8 mouse cellular contexts compared by ENCODE assay signal in genomic region chr5:123138953-123139721, GRCm38 (mm10). TPM values are rescaled to one million over a fixed set of nuclear protein-coding genes. Genes with fewer than 3 reads are reported as not detected.
DNase-seq lines count a peak whose midpoint lies in the region; ATAC-seq and TF ChIP-seq lines count a peak whose summit lies in the region.

No protein-coding gene starts in this region.

- no peaks in the 10 kb centered on the region for H3K27me3 ChIP-seq in forebrain, embryonic 14.5 days (replicated peaks; ENCODE audit: control insufficient read depth, insufficient read depth, low read length)
- no peaks in the 10 kb centered on the region for H3K27me3 ChIP-seq in liver, postnatal 0 days (ENCODE audit: insufficient read depth, low read length)
- H3K27me3 ChIP-seq in neural tube, embryonic 12.5 days (replicated peaks): no peaks in the 10 kb centered on the region

- H3K9ac ChIP-seq in forebrain, embryonic 14.5 days (ENCODE audit: low read length): peak overlapping the region; percentile 100
- H3K9ac ChIP-seq in liver, postnatal 0 days (replicated peaks): peak overlapping the region; percentile 99
- peak overlapping the region; percentile 100 for H3K9ac ChIP-seq in neural tube, embryonic 12.5 days

- peaks cover 29% of the 10 kb centered on the region for H3K36me3 ChIP-seq in forebrain, embryonic 14.5 days (ENCODE audit: control insufficient read depth, insufficient read depth, low read length)
- peaks cover 8% of the 10 kb centered on the region for H3K36me3 ChIP-seq in liver, postnatal 0 days (replicated peaks; ENCODE audit: insufficient read depth, low read length)
- H3K36me3 ChIP-seq in neural tube, embryonic 12.5 days: peaks cover 15% of the 10 kb centered on the region; the same call in 1 of the 2 replicates

- 2% methylated on average over 39 of the region's 39 CpGs for WGBS in forebrain, embryonic 14.5 days
- whole genome bisulfite sequencing in liver, postnatal 0 days (ENCODE audit: insufficient replicate concordance): 2% methylated on average over 39 of the region's 39 CpGs
- under 1% methylated on average over 39 of the region's 39 CpGs for WGBS in neural tube, embryonic 12.5 days

- peak; percentile 65; the same call in 1 of the 2 replicates for ATAC-seq in cerebellum, adult (ENCODE audit: insufficient number of reproducible peaks, low FRiP score, low TSS enrichment)
- 0 out of 2 replicates have a peak, but pooled peaks have one; percentile 5 for ATAC-seq in forebrain, embryonic 14.5 days
- peak; percentile 14 for ATAC-seq in liver, postnatal 0 days
- ATAC-seq in neural tube, embryonic 12.5 days (ENCODE audit: low FRiP score, low read depth): no peak

- H3K4me1 ChIP-seq in forebrain, embryonic 14.5 days (ENCODE audit: control insufficient read depth, insufficient read depth, low read length): peaks cover 34% of the 10 kb centered on the region
- H3K4me1 ChIP-seq in liver, postnatal 0 days (ENCODE audit: insufficient read depth): peaks cover 54% of the 10 kb centered on the region
- H3K4me1 ChIP-seq in neural tube, embryonic 12.5 days: peaks cover 45% of the 10 kb centered on the region

- H3K4me3 ChIP-seq in forebrain, embryonic 14.5 days (ENCODE audit: low read depth, low read length): peak overlapping the region; percentile 94
- H3K4me3 ChIP-seq in liver, postnatal 0 days (ENCODE audit: low read depth, low read length): peak overlapping the region; percentile 94
- peak overlapping the region; percentile 89 for H3K4me3 ChIP-seq in neural tube, embryonic 12.5 days

- intact Hi-C loops in heart, postnatal 14 days (cut with DNase I): no loop called here

- peak overlapping the region; percentile 100 for H3K27ac ChIP-seq in forebrain, embryonic 14.5 days (ENCODE audit: low read depth, low read length)
- H3K27ac ChIP-seq in liver, postnatal 0 days (ENCODE audit: low read depth): peak overlapping the region; percentile 100
- H3K27ac ChIP-seq in neural tube, embryonic 12.5 days: peak overlapping the region; percentile 100

- TF ChIP-seq EP300 in liver, postnatal 0 days (IDR thresholded peaks at IDR 0.05; ENCODE audit: low read depth): peak; percentile 55

- no peaks in the 10 kb centered on the region for H3K9me3 ChIP-seq in forebrain, embryonic 14.5 days (replicated peaks; ENCODE audit: control insufficient read depth, low read length)
- no peaks in the 10 kb centered on the region for H3K9me3 ChIP-seq in liver, postnatal 0 days (ENCODE audit: low read length)
- no peaks in the 10 kb centered on the region for H3K9me3 ChIP-seq in neural tube, embryonic 12.5 days

- peak; percentile 67 for DNase-seq in ES-CJ7 (ENCODE audit: low read depth, low spot score)
- DNase-seq in forebrain, embryonic 14.5 days (ENCODE audit: low spot score): peak; percentile 90
- DNase-seq in heart, postnatal 14 days: peak; percentile 83 to 86
- DNase-seq in kidney, postnatal 4 days: peak; percentile 83 to 90
- peak; percentile 87 for DNase-seq in liver, postnatal 0 days
- DNase-seq in testis, postnatal 10 days (ENCODE audit: low spot score): peak; percentile 85

- no peak for TF ChIP-seq CTCF in liver, postnatal 0 days (IDR thresholded peaks at IDR 0.05; ENCODE audit: low read depth)

- peak overlapping the region; percentile 90 for H3K4me2 ChIP-seq in forebrain, embryonic 14.5 days (ENCODE audit: low read length)
- peak overlapping the region; percentile 88 for H3K4me2 ChIP-seq in liver, postnatal 0 days (ENCODE audit: low read depth, low read length)
- H3K4me2 ChIP-seq in neural tube, embryonic 12.5 days (replicated peaks): peak overlapping the region; percentile 100

RNA-seq across cellular contexts. Expression of gene Setd1b, which starts 2.9 kb away (rescaled TPM):
- 8.6 and 11.6 TPM in 2 replicates for polyA plus RNA-seq in forebrain, embryonic 14.5 days (2014; fragmentation: Nextera tagmentation; extraction: Ambion mirVana)
- total RNA-seq in heart, postnatal 14 days (2021): 10 to 100 TPM; 18.1 to 21.3 TPM
- 3.6 and 4.3 TPM in 2 replicates for polyA plus RNA-seq in liver, postnatal 0 days (2015; fragmentation: Nextera tagmentation; extraction: Ambion mirVana)
- polyA plus RNA-seq in neural tube, embryonic 12.5 days (2016; fragmentation: Nextera tagmentation; extraction: Ambion mirVana): 12.9 and 13.0 TPM in 2 replicates

RNA-seq across cellular contexts. Expression of gene Rhof, which starts 6.6 kb away (rescaled TPM):
- polyA plus RNA-seq in forebrain, embryonic 14.5 days (2014; fragmentation: Nextera tagmentation; extraction: Ambion mirVana): 6.8 and 10.5 TPM in 2 replicates
- total RNA-seq in heart, postnatal 14 days (2021): under 1 TPM; 0.48 to 0.61 TPM
- 2.1 and 2.4 TPM in 2 replicates for polyA plus RNA-seq in liver, postnatal 0 days (2015; fragmentation: Nextera tagmentation; extraction: Ambion mirVana)
- 2.4 and 2.9 TPM in 2 replicates for polyA plus RNA-seq in neural tube, embryonic 12.5 days (2016; fragmentation: Nextera tagmentation; extraction: Ambion mirVana)

RNA-seq across cellular contexts. Expression of gene Psmd9, which starts 30.1 kb away (rescaled TPM):
- polyA plus RNA-seq in forebrain, embryonic 14.5 days (2014; fragmentation: Nextera tagmentation; extraction: Ambion mirVana): 52.5 and 63.5 TPM in 2 replicates
- total RNA-seq in heart, postnatal 14 days (2021): 10 to 100 TPM; 17.8 to 18.0 TPM
- 116 and 120 TPM in 2 replicates for polyA plus RNA-seq in liver, postnatal 0 days (2015; fragmentation: Nextera tagmentation; extraction: Ambion mirVana)
- 74.1 and 77.7 TPM in 2 replicates for polyA plus RNA-seq in neural tube, embryonic 12.5 days (2016; fragmentation: Nextera tagmentation; extraction: Ambion mirVana)

RNA-seq across cellular contexts. Expression of gene Hpd, which starts 43.4 kb away (rescaled TPM):
- not detected in 2 replicates for polyA plus RNA-seq in forebrain, embryonic 14.5 days (2014; fragmentation: Nextera tagmentation; extraction: Ambion mirVana)
- under 1 TPM in 1 of 2 experiments, not detected in 1; 0.41 TPM for total RNA-seq in heart, postnatal 14 days (2021)
- 638 and 713 TPM in 2 replicates for polyA plus RNA-seq in liver, postnatal 0 days (2015; fragmentation: Nextera tagmentation; extraction: Ambion mirVana)
- not detected in 2 replicates for polyA plus RNA-seq in neural tube, embryonic 12.5 days (2016; fragmentation: Nextera tagmentation; extraction: Ambion mirVana)
